Mouse (Mus musculus): ENCODE results near the gene Ccm2l.

- TF ChIP-seq CTCF (IDR thresholded peaks at IDR 0.05 in 2 of 3, conservative IDR thresholded peaks at IDR 0.05 in 1 of 3; ENCODE audit: control insufficient read depth in 1 of 3, insufficient read depth in 1 of 3, low read depth in 2 of 3, low read length in 3 of 3, poor library complexity in 1 of 3, severe bottlenecking in 1 of 3), result no peak
- no peak for TF ChIP-seq SMC3 (IDR thresholded peaks at IDR 0.05; ENCODE audit: low read depth, low read length)
- TF ChIP-seq TCF12 (IDR thresholded peaks at IDR 0.05; ENCODE audit: low read depth, low read length), result no peak
Measured at GRCm38 (mm10) chr2:153064190-153064970, 1.4 kb upstream of the Ccm2l start.
